Mouse (Mus musculus) cortical plate, adult 2 months (tissue): ENCODE data around the gene Gm49342.

Experiments used
- CTCF ChIP-seq: fragments of 200-500 bp; IDR thresholded peaks from 2 replicates; pipeline ENCODE4 v1.5.1; 2011; ENCODE audit warnings: mild to moderate bottlenecking, control low read depth, low read length; ENCODE audit not compliant: insufficient read depth; ENCODE audit errors: extremely low read depth
- POLR2A ChIP-seq: fragments of 200-500 bp; IDR thresholded peaks from 2 replicates; pipeline ENCODE4 v1.6.1; 2011; ENCODE audit warnings: mild to moderate bottlenecking, low read length, control low read depth; ENCODE audit not compliant: insufficient read depth; ENCODE audit errors: extremely low read depth

DNA sequence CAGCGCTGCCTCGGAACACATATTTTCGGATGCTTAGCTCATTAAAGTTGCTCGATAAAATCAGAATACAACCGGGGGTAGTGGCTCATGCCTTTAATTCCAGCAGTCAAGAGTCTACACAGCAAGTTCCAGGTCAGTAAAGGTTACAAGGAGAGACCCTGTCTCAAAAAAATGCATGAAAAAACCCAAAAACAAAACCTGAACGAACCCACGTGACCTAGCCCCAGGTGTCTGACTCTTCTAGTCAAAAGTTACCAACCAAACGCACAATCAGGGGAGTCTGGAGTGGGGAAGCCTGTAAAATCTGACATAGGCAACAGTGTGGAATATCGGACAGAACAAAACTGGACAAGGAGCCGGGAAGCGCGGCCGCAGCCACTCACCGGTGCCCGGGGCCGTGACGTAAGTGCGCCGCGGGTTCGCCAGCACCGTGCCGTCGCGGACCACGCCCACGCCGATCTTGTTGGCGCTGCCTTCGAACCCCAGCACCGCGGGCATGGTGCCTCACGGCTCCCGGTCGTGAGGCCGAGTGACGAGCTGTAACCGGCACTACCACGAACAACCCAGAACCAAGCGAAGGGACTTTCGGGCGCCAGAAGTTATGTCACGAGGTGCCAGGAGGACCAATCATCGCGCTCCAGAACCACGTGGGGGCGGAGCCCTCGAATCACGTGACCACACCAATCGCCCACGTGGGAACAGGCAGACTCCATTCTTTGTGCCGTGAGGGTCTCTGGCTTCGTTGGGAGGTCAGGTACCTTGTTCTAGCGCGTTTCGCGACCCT lies 19.8 kb upstream of the Gm49342 start, which contains the start of the genes Osgep and Apex1:
- TF ChIP-seq POLR2A (peak; percentile 86), CTCF (no peak)
